11 mouse cellular contexts compared by ENCODE assay signal in genomic region chr11:45265171-45265988, GRCm38 (mm10).
DNase-seq lines count a peak whose midpoint lies in the region; ATAC-seq lines count a peak whose summit lies in the region.
"Had no signal": no experiment of that assay in that cellular context is flagged by ENCODE, and none has a peak within 500 bp of the region (broad histone marks: within the 10 kb centered on the region; RNA-seq: fewer than 3 reads in every experiment).

No protein-coding gene starts in this region.

- H3K9me3 ChIP-seq in heart, embryonic 11.5 days (replicated peaks; ENCODE audit: control insufficient read depth, low read length), result no peaks in the 10 kb centered on the region
- no peaks in the 10 kb centered on the region for H3K9me3 ChIP-seq in neural tube, embryonic 15.5 days (replicated peaks)

- ATAC-seq in heart, embryonic 11.5 days (replicated peaks; ENCODE audit: insufficient number of reproducible peaks, low FRiP score, low TSS enrichment), result no peak
- no peak for ATAC-seq in neural tube, embryonic 15.5 days (ENCODE audit: low FRiP score)
- ATAC-seq: CD4-positive, CD25-positive, alpha-beta regulatory T cell, adult 4 months; inflammation-experienced regulatory T-cells, adult 6 months had no signal

- no peak overlapping the region for H3K9ac ChIP-seq in heart, embryonic 11.5 days (ENCODE audit: low read depth, low read length)
- H3K9ac ChIP-seq in neural tube, embryonic 15.5 days (replicated peaks), result no peak overlapping the region

- intact Hi-C loops in left cerebral cortex, postnatal 4 days (cut with DNase I), result no loop called here

- H3K4me3 ChIP-seq in heart, embryonic 11.5 days (ENCODE audit: low read depth, low read length), result no peak overlapping the region
- H3K4me3 ChIP-seq in neural tube, embryonic 15.5 days (replicated peaks), result no peak overlapping the region

- 77% methylated on average over 17 of the region's 17 CpGs for WGBS in heart, embryonic 11.5 days (ENCODE audit: insufficient replicate concordance)
- WGBS in neural tube, embryonic 15.5 days, result 64% methylated on average over 17 of the region's 17 CpGs

- no peaks in the 10 kb centered on the region for H3K36me3 ChIP-seq in heart, embryonic 11.5 days (ENCODE audit: control insufficient read depth, insufficient read depth, low read length)
- no peaks in the 10 kb centered on the region for H3K36me3 ChIP-seq in neural tube, embryonic 15.5 days

- no peak overlapping the region for H3K4me2 ChIP-seq in heart, embryonic 11.5 days
- H3K4me2 ChIP-seq in neural tube, embryonic 15.5 days, result no peak overlapping the region

- no peak overlapping the region for H3K27ac ChIP-seq in heart, embryonic 11.5 days (ENCODE audit: low read depth, low read length)
- no peak overlapping the region for H3K27ac ChIP-seq in neural tube, embryonic 15.5 days (replicated peaks)

- no peaks in the 10 kb centered on the region for H3K4me1 ChIP-seq in heart, embryonic 11.5 days (ENCODE audit: control insufficient read depth, insufficient read depth, low read length)
- H3K4me1 ChIP-seq in neural tube, embryonic 15.5 days, result peaks cover 9% of the 10 kb centered on the region; the same call in 1 of the 2 replicates

- DNase-seq in heart, adult 18-20 months, result peak; percentile 56 to 57
- DNase-seq in NIH3T3 (ENCODE audit: low read depth), result peak; percentile 41
- peak; percentile 61 for DNase-seq in gastrocnemius, postnatal 25 days
- peak; percentile 43 to 58 for DNase-seq in kidney, postnatal 4 days
- no peak for DNase-seq in left cerebral cortex, adult 9 months (ENCODE audit: low spot score in 2 of 2)
- DNase-seq in left cerebral cortex, postnatal 4 days, result no peak
- DNase-seq: cerebellum, adult 8-10 months had no signal

- no peaks in the 10 kb centered on the region for H3K27me3 ChIP-seq in heart, embryonic 11.5 days (ENCODE audit: control insufficient read depth, insufficient read depth, low read length)
- no peaks in the 10 kb centered on the region for H3K27me3 ChIP-seq in neural tube, embryonic 15.5 days (replicated peaks)

Comparison
In these comparisons a context has a peak if more than half of its experiments do, and no peak if none do; other contexts are left out.
1. DNase-seq: peak in heart, adult 18-20 months (2 of 2), NIH3T3 (single experiment), gastrocnemius, postnatal 25 days (single experiment) and kidney, postnatal 4 days (2 of 2); none in left cerebral cortex, adult 9 months (0 of 2) and left cerebral cortex, postnatal 4 days (single experiment).